Mouse (Mus musculus): ENCODE data around the gene Trpc6. TPM values are rescaled to one million over a fixed set of nuclear protein-coding genes. Genes with fewer than 3 reads are reported as not detected.

Trpc6 gene
- total RNA-seq (2021), result 10 to 100 TPM; 14.7 to 18.3 TPM

GRCm38 (mm10) chr9:8544041-8544794, at the start of gene Trpc6:
Gene Trpc6, plus strand, starts transcription at chr9:8544142.
- intact Hi-C loops (cut with DNase I), result no loop called here
- peak; percentile 27 to 28 for DNase-seq (ENCODE audit: low spot score in 2 of 2)

DNA sequence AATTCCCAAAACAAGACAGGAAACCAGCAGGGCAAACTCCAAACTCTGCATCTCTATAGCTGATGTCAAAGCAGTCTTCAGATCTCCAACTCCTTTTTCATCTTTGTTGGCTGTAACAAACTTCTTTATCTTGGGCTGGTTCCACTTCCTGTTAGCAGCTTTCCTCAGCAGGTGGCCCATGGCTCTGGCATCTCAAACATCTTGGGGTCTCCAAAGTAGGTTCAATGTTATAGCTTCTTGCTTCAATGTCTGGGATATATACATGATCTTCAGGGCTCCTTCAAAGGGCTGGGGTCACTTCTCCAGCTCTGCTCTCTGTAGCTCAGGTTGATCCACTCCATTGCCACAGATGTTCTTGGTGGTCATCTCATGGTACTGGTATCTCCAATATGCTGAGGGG, 23.0 kb upstream of the Trpc6 start:
- intact Hi-C loops (cut with DNase I), result no loop called here
- no peak for DNase-seq (ENCODE audit: low spot score in 2 of 2)

- DNase-seq (ENCODE audit: low spot score in 2 of 2), result no peak
- intact Hi-C loops (cut with DNase I), result no loop called here
These were observed 10.3 kb upstream of the Trpc6 start for GRCm38 (mm10) chr9:8533670-8534069.

- intact Hi-C loops (cut with DNase I), result no loop called here
- DNase-seq (ENCODE audit: low spot score in 2 of 2), result no peak
These were observed 1.3 kb downstream of the Trpc6 start for GRCm38 (mm10) chr9:8545236-8545635.

- DNase-seq (ENCODE audit: low spot score in 2 of 2), result no peak
- intact Hi-C loops (cut with DNase I), result no loop called here
These were observed 14.6 kb downstream of the Trpc6 start for GRCm38 (mm10) chr9:8558574-8558973.

DNA sequence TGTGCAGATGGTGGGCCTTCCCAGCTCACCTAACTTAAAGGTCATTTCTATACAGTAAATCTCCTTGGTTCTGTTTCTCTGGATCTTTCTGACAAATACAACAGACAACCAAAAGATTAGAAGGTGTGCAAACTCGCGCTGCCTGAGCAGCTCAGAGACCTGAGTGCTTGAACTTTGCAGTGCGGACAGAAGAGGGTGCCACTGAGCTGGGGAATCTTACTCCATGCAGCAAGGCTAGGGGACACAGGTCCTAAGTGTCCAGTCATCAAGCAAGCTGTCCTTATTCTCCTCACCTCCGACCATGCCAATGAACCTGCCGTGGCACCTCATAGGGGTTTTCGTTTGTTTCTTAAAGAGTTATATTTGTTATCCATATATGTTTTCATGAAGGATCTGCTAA, 48.7 kb downstream of the Trpc6 start:
- intact Hi-C loops (cut with DNase I), result no loop called here
- no peak for DNase-seq (ENCODE audit: low spot score in 2 of 2)

DNA sequence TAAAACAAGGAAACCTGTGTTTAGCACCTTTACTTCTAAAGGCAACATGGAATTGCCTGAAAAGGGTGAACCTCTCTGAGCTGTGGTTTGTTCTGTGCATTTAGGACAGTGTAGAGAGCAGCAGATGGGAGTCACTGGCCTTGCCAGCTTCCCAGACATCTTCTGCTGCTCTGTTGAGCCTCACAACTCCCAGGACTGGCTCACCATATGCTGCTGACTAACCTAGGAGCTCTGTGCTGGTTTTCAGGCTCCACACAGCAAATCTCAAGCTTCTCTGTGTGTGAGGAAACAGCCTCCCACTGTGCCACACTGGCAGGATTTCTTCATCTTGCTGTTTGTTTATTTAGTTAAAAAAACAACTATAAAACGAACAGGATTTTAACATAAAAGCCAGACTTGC, 53.1 kb downstream of the Trpc6 start:
- intact Hi-C loops (cut with DNase I), result no loop called here
- DNase-seq (ENCODE audit: low spot score in 2 of 2), result peak; percentile 19 to 27

DNA sequence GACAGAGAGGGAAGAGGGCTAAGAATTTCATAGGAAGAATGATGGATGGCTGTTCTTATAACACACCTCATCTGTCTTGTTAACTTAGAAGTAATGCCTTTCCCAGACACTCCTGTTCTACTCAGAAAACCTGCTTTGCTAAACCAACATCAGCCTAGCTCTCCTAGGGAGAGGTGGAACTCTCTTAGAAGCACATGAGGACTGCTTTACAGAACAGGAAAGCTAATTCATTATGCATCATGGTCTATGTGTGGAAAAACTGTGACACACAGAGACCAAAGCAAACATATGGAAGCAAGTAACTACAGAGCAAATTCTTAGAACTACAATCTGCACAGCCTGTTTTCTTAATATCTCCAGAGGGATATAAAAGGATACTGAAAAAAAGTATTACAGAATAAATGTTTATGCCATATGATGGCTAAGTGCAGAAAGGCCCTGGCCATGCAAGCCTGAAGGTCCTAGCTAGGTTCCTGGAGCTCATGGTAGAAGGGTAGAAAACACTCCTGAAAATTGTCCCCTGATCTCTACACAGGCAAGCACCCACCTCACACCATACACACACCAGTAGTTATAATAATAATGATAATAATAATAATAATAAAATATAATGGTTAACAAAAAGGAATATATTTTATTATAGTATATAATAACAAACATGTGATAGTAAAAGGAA, 63.0 kb downstream of the Trpc6 start:
- intact Hi-C loops (cut with DNase I), result no loop called here
- DNase-seq (ENCODE audit: low spot score in 2 of 2), result no peak

DNA sequence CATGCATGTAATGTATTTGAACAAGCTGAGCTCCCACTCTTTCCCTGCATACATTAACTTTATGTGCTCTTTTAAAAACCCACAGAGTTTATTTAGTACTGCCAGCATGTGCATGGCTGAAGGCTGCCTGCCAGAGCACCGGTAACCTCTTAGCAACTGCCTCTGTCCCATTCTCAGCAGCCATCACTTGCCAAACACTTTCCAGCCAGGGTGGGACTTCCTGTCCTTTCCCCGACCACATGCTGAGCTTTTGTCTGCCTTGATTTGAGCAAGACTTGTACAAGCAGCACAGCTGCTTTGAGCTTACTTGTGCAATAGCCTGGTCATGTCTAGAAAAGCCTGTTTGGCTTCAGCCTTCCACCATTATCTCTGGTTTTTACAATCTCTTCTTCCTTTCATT, 90.4 kb downstream of the Trpc6 start:
- no peak for DNase-seq (ENCODE audit: low spot score in 2 of 2)
- intact Hi-C loops (cut with DNase I), result no loop called here

- intact Hi-C loops (cut with DNase I), result no loop called here
- no peak for DNase-seq (ENCODE audit: low spot score in 2 of 2)
These were observed 99.5 kb downstream of the Trpc6 start for GRCm38 (mm10) chr9:8643453-8643852.

DNA sequence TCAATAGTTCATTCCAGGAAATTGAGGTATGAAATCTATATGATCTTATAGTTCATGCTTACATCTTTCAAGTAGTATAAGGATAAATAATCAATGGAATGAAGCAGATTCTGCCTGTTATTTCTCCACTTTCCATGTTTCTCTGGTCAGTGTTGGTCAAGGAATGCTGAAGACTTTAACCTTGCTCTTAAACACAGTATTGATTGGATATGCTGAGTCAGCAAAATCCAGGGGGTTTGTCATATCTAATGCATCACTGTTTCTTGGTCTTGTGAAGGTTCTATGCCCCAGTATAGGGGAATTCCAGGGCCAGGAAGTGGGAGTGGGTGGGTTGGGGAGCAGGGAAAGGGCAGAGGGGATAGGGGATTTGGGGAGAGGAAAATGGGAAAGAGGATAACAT, 111.4 kb downstream of the Trpc6 start:
- intact Hi-C loops (cut with DNase I), result no loop called here

DNA sequence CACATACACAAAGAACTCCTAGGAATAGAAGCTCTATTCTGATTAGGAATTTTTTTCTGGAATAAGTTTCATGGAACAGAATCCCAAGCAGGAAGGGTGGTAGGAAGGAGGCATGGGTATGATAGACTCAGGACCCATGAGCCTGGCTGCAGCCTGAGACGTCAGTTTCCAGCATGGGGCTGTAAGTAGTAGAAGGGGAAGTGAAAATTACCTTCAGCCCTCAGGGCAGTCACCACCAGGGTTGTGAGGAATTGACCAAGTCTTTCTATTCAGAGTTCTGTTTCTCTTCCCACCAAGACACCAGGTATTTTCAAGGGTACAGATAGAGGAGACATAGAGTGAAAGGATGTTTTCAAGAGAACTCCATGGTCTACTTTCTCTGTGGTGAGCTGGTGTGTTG, 129.0 kb downstream of the Trpc6 start:
- DNase-seq (ENCODE audit: low spot score in 2 of 2), result no peak
- intact Hi-C loops (cut with DNase I), result no loop called here

More for the DNA sequence above, 111.4 kb downstream of the Trpc6 start:
- DNase-seq (ENCODE audit: low spot score in 2 of 2), result no peak

GRCm38 (mm10) chr9:8676607-8677006, 132.7 kb downstream of the Trpc6 start:
- intact Hi-C loops (cut with DNase I), result loop anchor here (5.0 kb wide), 1 partner anchor 449 kb away; no protein-coding TSS in a partner anchor

GRCm38 (mm10) chr9:8693177-8693576, 149.2 kb downstream of the Trpc6 start:
- DNase-seq (ENCODE audit: low spot score in 2 of 2), result no peak
- intact Hi-C loops (cut with DNase I), result no loop called here

More at GRCm38 (mm10) chr9:8676607-8677006, 132.7 kb downstream of the Trpc6 start:
- DNase-seq (ENCODE audit: low spot score in 2 of 2), result no peak

DNA sequence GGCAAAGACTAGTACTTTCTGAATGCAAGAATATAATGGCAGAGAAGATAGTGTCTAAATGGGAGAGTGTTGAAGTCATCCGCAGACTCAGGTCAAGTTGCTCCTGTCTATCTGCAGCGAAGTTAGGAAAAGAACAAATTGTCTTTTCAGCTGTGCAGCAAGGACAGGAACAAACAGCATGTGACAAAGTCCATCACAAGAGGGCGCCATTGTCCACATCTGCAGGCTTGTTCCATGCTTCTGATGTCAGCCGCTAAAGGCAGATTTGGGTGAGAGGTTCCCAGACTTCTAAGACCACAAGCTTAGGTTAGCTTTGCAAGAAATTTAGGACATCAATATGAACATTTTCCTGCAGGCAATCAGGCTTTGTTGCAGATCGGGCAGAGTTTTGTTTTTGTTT, 156.7 kb downstream of the Trpc6 start:
- intact Hi-C loops (cut with DNase I), result loop anchor here (1.0 to 2.0 kb wide), 2 partner anchors 264 to 674 kb away; no protein-coding TSS in a partner anchor
- peak; percentile 73 to 81 for DNase-seq (ENCODE audit: low spot score in 2 of 2)

GRCm38 (mm10) chr9:8703516-8703915, 159.6 kb downstream of the Trpc6 start:
- DNase-seq (ENCODE audit: low spot score in 2 of 2), result no peak
- intact Hi-C loops (cut with DNase I), result no loop called here

DNA sequence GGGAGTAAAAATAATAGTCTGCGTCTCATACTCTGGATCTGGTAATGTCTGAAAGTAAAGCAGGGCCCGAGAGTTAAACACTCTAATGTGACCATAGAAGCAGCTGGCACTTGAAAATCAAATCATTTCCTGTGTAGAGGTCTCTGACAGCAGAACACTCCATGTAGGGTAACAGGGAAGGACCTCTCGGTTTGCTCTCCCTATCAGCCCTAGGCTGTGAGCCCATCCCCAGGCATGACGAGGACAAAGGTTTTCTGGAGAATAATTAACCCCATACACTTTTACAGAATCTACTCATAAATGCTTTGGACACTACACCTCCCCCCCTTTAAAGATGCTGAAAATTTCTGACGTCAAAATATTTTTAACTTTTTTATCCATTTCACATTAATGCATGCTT, 160.0 kb downstream of the Trpc6 start:
- DNase-seq (ENCODE audit: low spot score in 2 of 2), result no peak

DNA sequence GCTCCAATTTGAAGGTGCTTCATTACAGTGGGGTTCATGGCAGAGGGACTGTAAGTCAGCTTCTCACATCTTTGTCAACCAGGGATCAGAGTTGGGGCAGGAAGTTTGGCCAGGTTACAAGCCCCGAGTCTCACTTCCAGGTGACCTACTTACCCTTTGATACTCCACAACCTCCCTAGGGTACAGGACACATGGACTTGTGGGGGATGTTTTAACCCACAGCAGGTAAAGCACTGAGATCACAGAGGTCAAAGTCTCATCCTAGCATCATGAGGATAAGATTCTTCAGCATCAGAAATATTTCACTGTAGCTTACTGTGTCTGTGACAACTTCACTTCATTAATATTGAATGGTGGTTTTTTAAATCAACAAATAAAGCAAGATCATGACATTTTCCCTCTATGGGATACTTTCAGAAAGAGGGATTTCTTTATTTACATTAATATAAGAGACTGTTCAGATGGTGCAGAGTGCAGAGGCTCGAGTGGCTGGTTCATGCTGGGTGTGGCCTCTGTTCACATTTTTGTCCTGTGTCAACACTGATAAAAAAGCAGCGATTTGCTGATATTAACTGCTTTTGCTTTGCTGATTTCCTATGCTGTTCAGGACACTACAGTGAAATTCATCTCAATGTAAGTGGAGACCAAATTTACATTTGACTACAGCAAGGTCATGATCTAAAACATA, 166.3 kb downstream of the Trpc6 start:
- intact Hi-C loops (cut with DNase I), result no loop called here

More for the DNA sequence above, 160.0 kb downstream of the Trpc6 start:
- intact Hi-C loops (cut with DNase I), result no loop called here

DNA sequence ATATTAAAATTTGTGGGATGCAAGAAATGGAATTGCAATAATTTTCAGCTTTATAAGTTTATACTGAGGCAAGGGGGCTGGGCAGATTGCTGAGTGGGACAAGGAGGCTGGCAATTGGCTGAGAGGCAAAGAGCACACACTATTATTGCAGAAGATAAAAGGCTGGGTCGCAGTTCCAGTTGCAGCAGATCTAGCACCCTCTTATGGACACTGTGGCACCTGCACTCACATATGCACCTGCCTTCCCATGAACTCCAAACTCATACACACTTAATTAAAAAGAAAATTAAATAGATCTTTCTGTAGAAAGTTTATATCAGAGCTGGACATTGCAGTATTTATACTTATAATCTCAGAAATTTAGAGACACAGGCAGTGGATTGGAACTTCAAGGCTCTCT, 175.1 kb downstream of the Trpc6 start:
- DNase-seq (ENCODE audit: low spot score in 2 of 2), result no peak
- intact Hi-C loops (cut with DNase I), result no loop called here

More for the DNA sequence above, 166.3 kb downstream of the Trpc6 start:
- DNase-seq (ENCODE audit: low spot score in 2 of 2), result no peak

GRCm38 (mm10) chr9:8729056-8729455, 185.1 kb downstream of the Trpc6 start:
- intact Hi-C loops (cut with DNase I), result no loop called here
- DNase-seq (ENCODE audit: low spot score in 2 of 2), result no peak

All from left cerebral cortex, postnatal 36 days (tissue).